Mouse (Mus musculus): ENCODE measurements at regions not wholly inside any gene's neighbourhood (a gene's known extent, or its start where the extent isn't known, plus 50 kb on each side); places are given as distances from the start of the nearest gene placed in this dataset.

DNA sequence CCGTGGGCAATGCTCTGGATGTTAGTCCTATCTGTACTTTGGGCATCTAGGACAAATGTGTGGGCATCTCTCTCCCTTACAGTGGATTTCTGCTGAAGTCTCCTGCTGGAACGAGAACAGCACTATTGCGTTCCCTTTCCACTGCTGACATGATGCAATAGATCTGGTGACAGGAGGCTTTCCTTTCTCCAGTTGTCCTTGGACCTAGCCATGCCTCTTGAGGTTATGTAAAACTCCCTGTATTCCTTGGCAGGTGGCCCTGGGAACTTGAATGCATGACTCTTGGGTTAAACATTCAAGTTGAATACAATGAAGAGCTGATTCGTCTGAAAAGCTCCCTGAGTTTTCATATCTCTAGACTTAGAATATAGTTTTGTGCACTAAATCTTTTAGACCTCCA, 386.1 kb upstream of the A1bg start:
- no peak for DNase-seq (ENCODE audit: low read depth in 2 of 2, low spot score in 2 of 2)

DNA sequence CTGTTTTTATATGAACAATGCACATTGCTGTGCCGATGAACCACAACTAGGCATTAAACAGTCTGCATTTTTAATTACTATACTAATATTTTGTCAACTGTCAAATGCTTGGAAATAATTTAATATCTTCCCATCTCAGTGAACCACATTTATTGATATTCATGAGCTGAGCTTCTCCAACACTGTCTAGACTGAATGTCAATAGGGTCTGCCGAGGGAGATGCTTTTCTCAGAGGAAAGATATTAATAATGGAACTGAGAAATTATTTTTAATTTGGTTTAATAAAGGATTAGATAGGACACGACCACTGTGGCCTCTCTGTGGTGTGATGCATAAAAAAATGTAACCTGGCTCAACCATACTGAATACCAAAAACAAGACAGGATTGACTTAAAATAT, 381.7 kb upstream of the A1bg start:
- DNase-seq (ENCODE audit: low read depth in 2 of 2, low spot score in 2 of 2) = no peak

DNA sequence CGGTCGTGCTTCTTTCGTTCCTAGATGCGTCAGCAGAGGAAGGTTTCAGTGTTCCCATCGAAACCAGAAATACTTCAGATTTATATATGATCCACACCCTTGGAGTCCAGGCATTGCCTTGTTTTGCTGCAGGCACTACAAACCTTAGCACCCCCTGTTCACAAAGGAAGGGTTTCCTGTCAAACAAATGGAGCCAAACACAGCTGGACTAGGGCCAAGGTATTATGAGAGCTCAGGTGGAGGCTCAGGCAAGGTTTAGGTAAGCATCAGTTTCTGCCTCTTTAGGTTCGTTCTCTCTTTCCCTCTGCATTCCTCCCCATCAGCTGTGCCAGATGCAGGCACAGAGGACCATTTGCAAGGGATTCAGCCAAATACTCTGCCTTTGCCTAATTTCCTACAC, 377.0 kb upstream of the A1bg start:
- DNase-seq (ENCODE audit: low read depth in 2 of 2, low spot score in 2 of 2) = no peak

DNA sequence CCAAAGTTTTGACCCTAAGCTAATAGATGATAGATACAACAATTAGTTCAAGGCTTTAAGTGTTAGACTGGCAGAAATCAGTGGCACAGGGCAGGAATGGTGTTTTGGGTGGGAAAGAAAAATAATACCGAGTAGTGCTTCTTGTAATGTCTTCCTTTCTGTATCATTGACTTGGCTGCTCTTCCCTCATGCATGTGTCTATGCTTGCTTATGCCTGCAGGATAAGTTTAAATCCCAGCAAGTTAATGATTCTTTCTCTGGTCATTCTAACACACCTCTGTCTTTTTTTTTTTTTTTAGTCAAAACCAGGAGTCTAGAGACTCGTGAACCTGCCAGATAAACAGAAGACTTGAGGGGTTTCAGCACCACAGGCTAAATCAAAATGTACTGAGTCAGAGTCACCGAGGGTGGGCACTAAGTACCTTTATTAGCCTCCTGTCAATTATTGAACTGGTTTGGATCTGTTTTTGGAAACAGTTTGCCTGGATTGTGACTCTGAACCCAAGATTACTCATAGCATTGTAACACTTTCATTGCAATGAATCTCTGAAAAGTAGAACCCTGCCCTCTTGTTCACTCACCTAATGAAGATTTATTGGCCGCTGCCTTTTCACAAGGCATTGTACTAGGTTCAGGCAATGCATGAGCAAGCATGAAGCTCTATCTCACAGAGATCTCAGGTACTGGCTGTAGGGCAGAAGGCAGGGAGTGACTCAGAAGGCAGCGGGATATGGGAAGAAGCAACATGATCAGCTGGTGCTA, 374.8 kb upstream of the A1bg start:
- DNase-seq (ENCODE audit: low read depth in 2 of 2, low spot score in 2 of 2) = no peak

- no peak for DNase-seq (ENCODE audit: low read depth in 2 of 2, low spot score in 2 of 2)
Observed at GRCm38 (mm10) chr15:61294616-61295015, 371.8 kb upstream of the A1bg start.

GRCm38 (mm10) chr15:61294131-61294530, 371.3 kb upstream of the A1bg start:
- DNase-seq (ENCODE audit: low read depth in 2 of 2, low spot score in 2 of 2) = no peak

GRCm38 (mm10) chr15:61268766-61269165, 346.0 kb upstream of the A1bg start:
- DNase-seq (ENCODE audit: low read depth in 2 of 2, low spot score in 2 of 2) = no peak

DNA sequence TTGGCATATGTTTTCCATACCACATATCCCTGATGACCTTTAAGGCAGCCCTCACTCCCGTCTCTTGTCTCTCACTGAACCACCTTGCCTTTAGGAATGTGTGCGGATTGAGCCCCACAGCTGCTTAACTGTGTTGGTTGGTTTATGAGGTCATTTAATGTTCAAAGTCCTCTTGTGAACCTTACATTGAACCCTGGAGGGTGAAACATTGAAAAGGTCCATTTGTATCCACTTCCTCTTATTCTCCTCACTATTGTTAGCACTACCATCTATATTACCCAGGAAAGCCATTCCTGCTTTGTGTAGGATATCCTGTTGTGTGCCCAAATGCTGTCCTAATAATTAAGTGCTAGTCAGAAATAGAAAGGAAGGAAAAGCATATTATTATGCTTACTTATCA, 336.2 kb upstream of the A1bg start:
- no peak for DNase-seq (ENCODE audit: low read depth in 2 of 2, low spot score in 2 of 2)

DNA sequence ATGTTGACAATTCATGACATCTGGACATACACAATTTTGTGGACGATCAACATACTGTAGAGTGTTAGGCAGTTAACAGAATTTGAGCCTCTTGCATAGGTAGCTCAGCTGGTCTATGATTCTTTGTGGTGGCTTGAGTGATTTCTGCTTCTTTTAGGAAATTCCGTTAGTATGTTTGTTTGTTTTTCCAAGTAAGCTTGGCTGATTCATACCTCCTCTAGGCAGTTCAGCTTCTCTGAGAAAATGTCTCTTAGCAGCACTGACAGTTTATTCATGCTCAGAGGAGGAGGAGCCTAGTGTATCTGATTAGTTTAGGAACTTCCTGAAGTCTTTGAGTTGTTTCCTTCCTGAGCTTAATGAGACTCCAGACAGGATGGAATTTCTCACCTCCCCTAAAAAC, 321.7 kb upstream of the A1bg start:
- DNase-seq (ENCODE audit: low read depth in 2 of 2, low spot score in 2 of 2) = no peak

GRCm38 (mm10) chr15:61242161-61242681, 319.4 kb upstream of the A1bg start:
- no peak for DNase-seq (ENCODE audit: low read depth in 2 of 2, low spot score in 2 of 2)

- no peak for DNase-seq (ENCODE audit: low read depth in 2 of 2, low spot score in 2 of 2)
Observed at GRCm38 (mm10) chr15:61241741-61242140, 318.9 kb upstream of the A1bg start.

DNA sequence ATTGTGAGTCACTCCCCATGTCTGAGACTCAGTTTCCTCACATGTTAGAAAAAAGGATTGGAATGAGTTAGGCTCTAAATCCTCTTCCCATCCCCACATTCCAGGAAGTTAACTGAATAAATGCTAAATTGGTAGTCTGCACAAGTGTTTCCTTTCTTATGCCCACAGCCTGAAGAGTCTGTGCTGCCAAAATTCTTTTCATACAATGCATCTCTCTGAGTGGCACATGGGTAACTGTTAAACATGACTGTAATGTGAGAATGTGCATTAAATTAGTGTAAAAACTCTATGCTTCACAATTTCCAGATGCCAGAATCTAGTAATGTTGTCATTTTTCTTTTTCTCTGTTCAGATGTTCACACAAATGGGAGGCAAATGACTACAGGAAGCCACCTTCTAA, 317.5 kb upstream of the A1bg start:
- DNase-seq (ENCODE audit: low read depth in 2 of 2, low spot score in 2 of 2) = no peak

DNA sequence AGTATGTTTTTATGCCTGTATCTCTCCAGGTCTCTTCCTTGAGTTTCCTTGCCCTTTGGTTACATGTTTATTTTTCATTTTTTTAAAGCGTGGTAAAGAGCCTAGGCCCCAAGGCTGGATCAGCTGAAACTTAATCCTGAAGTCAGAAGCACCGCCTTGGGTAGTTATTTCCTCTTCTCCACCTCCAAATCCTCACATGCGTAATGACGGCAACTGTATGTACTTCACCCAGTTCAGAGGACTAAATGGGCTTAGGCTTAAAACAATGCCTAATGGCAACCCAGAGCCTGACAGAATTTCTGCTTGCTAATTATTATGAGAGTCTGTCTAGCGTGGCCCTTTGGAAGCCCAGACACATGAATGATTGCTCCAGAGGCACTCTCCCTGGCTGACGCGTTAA, 316.6 kb upstream of the A1bg start:
- DNase-seq (ENCODE audit: low read depth in 2 of 2, low spot score in 2 of 2) = no peak

GRCm38 (mm10) chr15:61238996-61239395, 316.2 kb upstream of the A1bg start:
- no peak for DNase-seq (ENCODE audit: low read depth in 2 of 2, low spot score in 2 of 2)

DNA sequence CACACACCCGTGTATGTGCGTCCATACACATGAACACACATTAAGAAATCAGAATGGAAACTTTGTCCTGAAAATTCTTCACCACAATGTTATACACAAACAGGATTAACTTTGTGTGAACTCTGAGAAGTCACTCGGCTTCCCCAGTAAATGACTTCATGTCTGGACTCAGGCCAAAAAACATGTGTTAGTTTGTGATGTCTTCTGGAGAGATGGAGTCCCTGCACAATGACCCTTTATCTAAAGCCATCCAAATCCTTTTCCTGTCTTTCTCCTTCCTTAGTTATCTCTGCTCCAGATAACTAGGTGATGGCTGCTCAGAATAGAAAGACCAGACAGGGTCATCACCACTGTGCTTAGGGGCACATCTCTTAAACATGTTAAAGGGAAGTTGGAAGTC, 306.8 kb upstream of the A1bg start:
- DNase-seq (ENCODE audit: low read depth in 2 of 2, low spot score in 2 of 2) = no peak

DNA sequence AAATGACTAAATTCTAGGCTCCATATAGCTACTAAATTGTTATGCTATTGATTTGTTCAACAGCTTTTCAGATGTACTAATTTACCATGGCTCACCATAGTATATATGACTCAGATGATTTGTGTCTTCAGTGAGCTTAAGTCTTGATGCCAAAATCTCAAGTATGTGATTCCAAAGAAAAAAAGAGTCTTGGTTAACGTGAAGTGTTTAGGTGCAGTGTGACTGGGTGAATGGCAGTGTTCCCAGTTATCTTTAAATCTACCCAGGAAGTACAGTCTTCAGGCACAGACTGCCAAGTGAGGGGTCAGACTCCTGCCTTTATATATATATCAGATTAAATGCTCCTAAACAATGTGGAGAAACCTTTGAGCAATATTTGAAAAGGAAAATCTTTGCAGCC, 300.1 kb upstream of the A1bg start:
- no peak for DNase-seq (ENCODE audit: low read depth in 2 of 2, low spot score in 2 of 2)

GRCm38 (mm10) chr15:61210161-61210560, 287.3 kb upstream of the A1bg start:
- DNase-seq (ENCODE audit: low read depth in 2 of 2, low spot score in 2 of 2) = no peak

GRCm38 (mm10) chr15:61189981-61190380, 267.2 kb upstream of the A1bg start:
- DNase-seq (ENCODE audit: low read depth in 2 of 2, low spot score in 2 of 2) = no peak

GRCm38 (mm10) chr15:61189481-61189880, 266.7 kb upstream of the A1bg start:
- DNase-seq (ENCODE audit: low read depth in 2 of 2, low spot score in 2 of 2) = no peak

- DNase-seq (ENCODE audit: low read depth in 2 of 2, low spot score in 2 of 2) = no peak
Observed at GRCm38 (mm10) chr15:61184597-61184963, 261.8 kb upstream of the A1bg start.

GRCm38 (mm10) chr15:61183751-61184596, 261.2 kb upstream of the A1bg start:
- DNase-seq (ENCODE audit: low read depth in 2 of 2, low spot score in 2 of 2) = no peak

GRCm38 (mm10) chr15:61183291-61183690, 260.5 kb upstream of the A1bg start:
- DNase-seq (ENCODE audit: low read depth in 2 of 2, low spot score in 2 of 2) = no peak
